Mouse (Mus musculus) limb, embryonic 11.5 days (tissue): ENCODE measurements around the gene Sfrp2. TPM values are rescaled to one million over a fixed set of nuclear protein-coding genes. Genes with fewer than 3 reads are reported as not detected.

Experiments
- ATAC-seq: fragments of 200-750 bp; cut with Nextera tagmentation; 2 replicates; pipeline ENCODE4 v1.8.0; 2017; ENCODE audit warnings: low read depth; ENCODE audit not compliant: insufficient number of reproducible peaks, low FRiP score, low TSS enrichment
- DNase-seq: peaks from one replicate; pipeline ENCODE4 v3.0.0-alpha.2; 2015; ENCODE audit warnings: low spot score
- H3K27ac ChIP-seq: fragments of 300-500 bp; sonication (generic); replicated peaks from 2 replicates; pipeline ENCODE4 v1.5.1; 2014; ENCODE audit warnings: low read depth, mild to moderate bottlenecking, low read length
- H3K27me3 ChIP-seq: fragments of 300-500 bp; sonication (generic); 2 replicates; pipeline ENCODE4 v1.6.1; 2014; ENCODE audit warnings: mild to moderate bottlenecking, low read length, mixed read lengths; ENCODE audit not compliant: control insufficient read depth, insufficient read depth
- H3K36me3 ChIP-seq: fragments of 300-500 bp; sonication (generic); 2 replicates; pipeline ENCODE4 v1.6.1; 2014; ENCODE audit warnings: mild to moderate bottlenecking, low read length, moderate library complexity, mixed read lengths; ENCODE audit not compliant: control insufficient read depth, insufficient read depth
- H3K4me1 ChIP-seq: fragments of 300-500 bp; sonication (generic); 2 replicates; pipeline ENCODE4 v1.6.1; 2014; ENCODE audit warnings: low read length, mixed read lengths; ENCODE audit not compliant: control insufficient read depth, insufficient read depth
- H3K4me2 ChIP-seq: fragments of 300-500 bp; sonication (generic); 2 replicates; pipeline ENCODE4 v1.6.1; 2014; ENCODE audit warnings: low read depth, mild to moderate bottlenecking, moderate library complexity; ENCODE audit not compliant: severe bottlenecking
- H3K4me3 ChIP-seq: fragments of 300-500 bp; sonication (generic); 2 replicates; pipeline ENCODE4 v1.5.1; 2014; ENCODE audit warnings: low read depth, low read length
- H3K9ac ChIP-seq: fragments of 300-500 bp; sonication (generic); 2 replicates; pipeline ENCODE4 v1.6.1; 2014; ENCODE audit warnings: mild to moderate bottlenecking, low read length
- H3K9me3 ChIP-seq: fragments of 300-500 bp; sonication (generic); 2 replicates; pipeline ENCODE4 v1.6.1; 2016; ENCODE audit warnings: low read length; ENCODE audit not compliant: control insufficient read depth
- WGBS: fragments of 180-500 bp; shearing (Covaris S2); extraction: QIAGEN DNeasy Blood & Tissue Kit; methylation state at CpG from one replicate; pipeline ENCODE4 v1.1.7; 2014; 5-methylcytosine and 5-hydroxymethylcytosine counted together
- polyA plus RNA-seq: library from polyadenylated mRNA; unstranded; fragments of >200 nt; fragmentation: Nextera tagmentation; extraction: Ambion mirVana; gene quantifications from 2 replicates; pipeline ENCODE4 v1.2.1, GENCODE M21; 2014

The Sfrp2 gene
- 157 and 162 TPM in 2 replicates for polyA plus RNA-seq

GRCm38 (mm10) chr3:83765871-83766725 is at the start of gene Sfrp2:
TSS of gene Sfrp2 (plus strand) at chr3:83766321.
- Histone ChIP-seq H3K4me2 (peak within 1 kb of the TSS; percentile 79), H3K9ac (peak within 1 kb of the TSS; percentile 87), H3K27me3 (no peaks in the 10 kb centered on the region), H3K27ac (peak within 1 kb of the TSS; percentile 85), H3K4me1 (peaks cover 29% of the 10 kb centered on the region), H3K36me3 (no peaks in the 10 kb centered on the region; the same call in 1 of the 2 replicates), H3K4me3 (peak within 1 kb of the TSS; percentile 79), H3K9me3 (no peaks in the 10 kb centered on the region)
- ATAC-seq (peak; percentile 83), DNase-seq (peak; percentile 92)
- WGBS: under 1% methylated on average over 80 of the region's 82 CpGs

- Histone ChIP-seq H3K4me1 (peaks cover 5% of the 10 kb centered on the region; the same call in 1 of the 2 replicates), H3K9ac (no peak overlapping the region), H3K27me3 (no peaks in the 10 kb centered on the region), H3K27ac (no peak overlapping the region), H3K4me2 (no peak overlapping the region), H3K36me3 (no peaks in the 10 kb centered on the region), H3K4me3 (no peak overlapping the region), H3K9me3 (no peaks in the 10 kb centered on the region)
- DNase-seq (peak; percentile 33), ATAC-seq (peak; percentile 67)
- WGBS: 48% methylated on average over 7 of the region's 7 CpGs
Measured at GRCm38 (mm10) chr3:83717643-83718231, 48.4 kb upstream of the Sfrp2 start.

GRCm38 (mm10) chr3:83718662-83719061 is 47.5 kb upstream of the Sfrp2 start:
- no peak overlapping the region for H3K27ac ChIP-seq
- H3K4me2 ChIP-seq: no peak overlapping the region
- H3K36me3 ChIP-seq: no peaks in the 10 kb centered on the region
- peaks cover 5% of the 10 kb centered on the region; the same call in 1 of the 2 replicates for H3K4me1 ChIP-seq
- no peaks in the 10 kb centered on the region for H3K27me3 ChIP-seq
- H3K9ac ChIP-seq: no peak overlapping the region
- no peak for ATAC-seq
- no peak overlapping the region for H3K4me3 ChIP-seq
- DNase-seq: no peak
- H3K9me3 ChIP-seq: no peaks in the 10 kb centered on the region
- WGBS: 75% methylated on average over 4 of the region's 4 CpGs

- H3K27me3 ChIP-seq: no peaks in the 10 kb centered on the region
- ATAC-seq (no peak), DNase-seq (no peak)
- WGBS: 84% methylated on average over 3 of the region's 3 CpGs
- H3K36me3 ChIP-seq: no peaks in the 10 kb centered on the region
- H3K4me3 ChIP-seq: no peak overlapping the region
- no peak overlapping the region for H3K27ac ChIP-seq
- no peaks in the 10 kb centered on the region for H3K9me3 ChIP-seq
- H3K4me1 ChIP-seq: no peaks in the 10 kb centered on the region
- H3K9ac ChIP-seq: no peak overlapping the region
- no peak overlapping the region for H3K4me2 ChIP-seq
Measured at GRCm38 (mm10) chr3:83728223-83728622, 37.9 kb upstream of the Sfrp2 start.

- Histone ChIP-seq H3K9me3 (no peaks in the 10 kb centered on the region), H3K36me3 (no peaks in the 10 kb centered on the region), H3K27ac (no peak overlapping the region), H3K4me1 (no peaks in the 10 kb centered on the region), H3K9ac (no peak overlapping the region), H3K4me3 (no peak overlapping the region), H3K4me2 (no peak overlapping the region), H3K27me3 (no peaks in the 10 kb centered on the region)
- 83% methylated on average over 9 of the region's 9 CpGs for WGBS
- no peak for ATAC-seq
- no peak for DNase-seq
Measured at GRCm38 (mm10) chr3:83728675-83729390, 37.3 kb upstream of the Sfrp2 start.

- DNase-seq: no peak
- 92% methylated on average over 8 of the region's 8 CpGs for WGBS
- Histone ChIP-seq H3K9me3 (no peaks in the 10 kb centered on the region), H3K36me3 (no peaks in the 10 kb centered on the region), H3K4me3 (no peak overlapping the region), H3K27ac (no peak overlapping the region), H3K4me2 (no peak overlapping the region), H3K9ac (no peak overlapping the region), H3K27me3 (no peaks in the 10 kb centered on the region), H3K4me1 (no peaks in the 10 kb centered on the region)
- ATAC-seq: no peak
Measured at GRCm38 (mm10) chr3:83733985-83734384, 32.1 kb upstream of the Sfrp2 start.

- DNase-seq (no peak), ATAC-seq (no peak)
- Histone ChIP-seq H3K36me3 (no peaks in the 10 kb centered on the region), H3K9ac (no peak overlapping the region), H3K4me1 (no peaks in the 10 kb centered on the region), H3K4me3 (no peak overlapping the region), H3K27ac (no peak overlapping the region), H3K4me2 (no peak overlapping the region), H3K9me3 (no peaks in the 10 kb centered on the region), H3K27me3 (no peaks in the 10 kb centered on the region)
- WGBS: 82% methylated on average over 4 of the region's 4 CpGs
Measured at GRCm38 (mm10) chr3:83736980-83737379, 29.1 kb upstream of the Sfrp2 start.

- no peak for ATAC-seq
- WGBS: 68% methylated on average over 2 of the region's 2 CpGs
Measured at GRCm38 (mm10) chr3:83740246-83740645, 25.9 kb upstream of the Sfrp2 start.

More at GRCm38 (mm10) chr3:83740246-83740645, 25.9 kb upstream of the Sfrp2 start:
- no peak for DNase-seq
- no peaks in the 10 kb centered on the region for H3K4me1 ChIP-seq
- H3K4me2 ChIP-seq: no peak overlapping the region
- H3K27ac ChIP-seq: no peak overlapping the region
- H3K9me3 ChIP-seq: no peaks in the 10 kb centered on the region
- no peaks in the 10 kb centered on the region for H3K27me3 ChIP-seq
- H3K36me3 ChIP-seq: no peaks in the 10 kb centered on the region
- no peak overlapping the region for H3K9ac ChIP-seq
- no peak overlapping the region for H3K4me3 ChIP-seq
